Mouse (Mus musculus) central nervous system, embryonic 11.5 days (tissue): ENCODE data around the gene Olfr213. TPM values are rescaled to one million over a fixed set of nuclear protein-coding genes. Genes with fewer than 3 reads are reported as not detected.

Experiments
- polyA plus RNA-seq: library from polyadenylated mRNA; depleted of rRNA; stranded (reverse); fragments of >200 nt; gene quantifications from 2 replicates; pipeline ENCODE4 v1.2.3, GENCODE M21; 2012; rRNA removed

Gene Olfr213
- not detected in 2 replicates for polyA plus RNA-seq

DNA sequence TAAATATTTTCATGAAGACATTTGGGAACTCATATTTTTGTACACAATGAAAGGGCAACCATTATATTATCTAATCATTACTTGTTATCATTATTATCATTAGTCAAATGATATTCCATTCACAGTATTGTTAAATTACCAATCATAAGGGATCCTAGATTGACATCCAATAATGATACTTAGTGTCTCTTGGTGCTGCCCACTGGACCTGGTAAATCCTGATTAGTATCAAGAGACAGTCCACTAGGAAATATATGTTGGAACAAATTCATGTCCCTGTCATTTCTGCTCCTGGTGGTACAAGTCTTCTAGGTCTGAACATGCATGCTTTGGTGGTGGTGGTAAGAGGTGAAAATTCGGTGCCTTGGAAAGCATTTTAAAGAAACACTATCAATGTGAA is at the start of gene Olfr213:
TSS of gene Olfr213 (plus strand) at position 301 of the 400 bp plus-strand sequence.

DNA sequence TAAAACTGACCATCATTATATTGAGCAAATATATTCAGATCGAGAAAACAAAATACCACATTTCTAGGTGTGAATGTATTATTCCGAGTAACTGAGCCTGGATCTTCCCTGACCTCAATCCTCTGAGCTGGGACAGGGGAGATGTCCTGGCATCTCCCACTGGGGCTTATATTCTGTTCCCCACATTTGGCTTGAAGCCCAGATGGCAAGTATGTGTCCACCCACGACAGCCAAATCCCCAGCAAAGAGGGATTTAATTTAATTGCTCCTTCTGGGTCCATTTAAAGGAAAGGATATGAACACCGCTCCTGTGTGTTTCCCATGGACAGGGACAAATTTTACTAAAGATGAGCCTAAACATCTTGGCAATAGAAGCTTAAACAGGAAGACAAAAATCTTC is 49.5 kb upstream of the Olfr213 start, which contains the start of gene Olfr211:
TSS of gene Olfr211 (plus strand) at position 301 of the 400 bp plus-strand sequence.

DNA sequence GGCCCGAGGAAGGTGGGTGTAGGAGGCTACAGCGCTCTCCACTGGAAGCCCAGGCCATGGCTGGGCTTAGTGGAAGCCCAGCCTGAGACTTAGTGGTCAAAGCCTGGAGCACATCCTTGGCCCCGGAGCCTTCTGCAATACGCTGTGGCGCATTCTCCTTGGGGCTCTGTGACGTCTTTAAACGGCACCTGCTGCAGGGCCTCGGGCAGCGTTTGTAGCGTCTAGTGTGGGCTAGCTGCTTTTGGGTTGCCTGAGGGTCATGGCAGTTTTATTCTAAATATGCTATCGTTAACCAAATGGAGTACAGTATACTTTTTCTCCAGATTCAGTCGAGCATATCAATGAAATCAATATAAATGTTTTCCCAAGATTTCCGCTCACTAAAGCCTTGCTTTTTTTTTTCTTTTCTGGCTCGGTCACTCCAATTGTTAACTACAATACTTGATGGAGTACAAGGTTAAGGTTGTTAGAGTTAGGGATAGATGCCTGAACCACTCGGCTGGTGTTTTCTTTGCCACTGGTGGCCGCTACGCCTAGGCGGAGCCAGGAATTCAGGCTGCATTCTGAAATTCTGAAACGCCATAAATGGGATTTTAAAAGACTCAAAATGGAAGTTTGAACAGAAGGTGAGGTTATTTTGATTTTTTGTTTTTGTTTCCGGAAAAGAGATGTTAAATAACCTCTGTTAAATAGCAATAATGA is 31.8 kb upstream of the Olfr213 start, which contains the start of gene Olfr212:
TSS of gene Olfr212 (plus strand) at position 215 of the 702 bp plus-strand sequence.

DNA sequence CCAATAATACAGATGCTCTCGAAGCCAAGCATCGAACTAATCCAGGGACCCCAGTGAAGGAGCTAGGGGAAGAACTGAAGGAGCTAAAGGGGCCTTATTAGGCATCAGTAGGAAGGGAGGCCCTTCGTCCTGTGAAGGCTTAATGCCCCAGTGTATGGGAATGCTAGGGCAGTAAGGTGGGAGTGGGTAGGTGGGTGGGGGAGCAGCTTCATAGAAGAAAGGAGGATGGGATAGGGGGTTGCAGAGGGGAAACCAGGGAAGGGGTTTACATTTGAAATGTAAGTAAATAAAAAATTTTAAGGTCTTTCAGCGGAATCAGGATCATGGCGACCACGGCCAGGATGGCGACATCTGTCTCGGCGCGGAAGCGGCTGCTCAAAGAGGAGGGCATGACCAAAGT is 12.6 kb downstream of the Olfr213 start, which contains the start of gene Gm5580:
TSS of gene Gm5580 (plus strand) at position 301 of the 400 bp plus-strand sequence.

DNA sequence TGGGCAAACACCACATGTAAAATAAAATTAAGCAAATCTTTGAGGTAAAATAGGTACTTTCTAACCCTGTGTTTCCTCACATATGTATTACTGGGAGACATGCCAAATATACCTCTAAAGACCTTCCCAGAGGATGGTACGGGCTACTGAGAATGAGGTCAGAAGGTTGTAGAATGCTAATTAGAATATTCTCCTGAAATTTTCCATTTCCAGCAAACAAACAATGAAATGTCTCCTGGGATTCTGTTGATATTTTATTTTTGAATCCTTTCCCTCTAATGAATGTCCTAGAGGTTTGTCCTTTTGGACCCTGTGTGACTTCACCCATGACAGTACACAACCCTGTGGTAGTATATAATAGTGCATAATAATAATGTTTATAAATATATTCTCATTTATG is 15.7 kb downstream of the Olfr213 start, which contains the start of gene Olfr214:
TSS of gene Olfr214 (plus strand) at position 301 of the 400 bp plus-strand sequence.

DNA sequence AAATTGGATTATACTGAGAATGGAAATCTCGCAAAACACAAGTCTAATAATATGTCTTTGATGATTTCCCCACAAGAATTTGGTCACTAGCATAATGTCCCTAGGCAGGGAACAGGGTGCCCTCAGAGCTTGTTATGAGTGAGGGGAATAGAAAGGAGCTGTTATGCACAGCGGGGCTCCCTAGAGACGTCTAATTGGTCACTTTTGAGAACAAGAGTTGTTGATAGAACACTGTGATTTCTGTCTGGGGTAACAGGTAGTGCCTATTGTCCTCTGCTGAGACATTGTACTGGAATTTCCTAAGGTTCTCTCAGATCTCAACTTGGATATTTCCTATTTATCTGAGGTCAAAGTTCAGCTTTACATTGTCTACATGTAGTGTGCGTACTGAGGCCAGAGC is 45.8 kb downstream of the Olfr213 start, which contains the start of gene Olfr215:
TSS of gene Olfr215 (minus strand) at position 101 of the 400 bp plus-strand sequence.

Other genes with a start within 250 kb of the Olfr213 start
- 59.2 and 68.2 TPM in 2 replicates for gene March8, start 200.4 kb upstream of the Olfr213 start, polyA plus RNA-seq
- gene Alox5, start 77.3 kb upstream of the Olfr213 start, polyA plus RNA-seq = 0.59 and 0.62 TPM in 2 replicates
- gene Olfr211, start 49.4 kb upstream of the Olfr213 start, polyA plus RNA-seq = not detected in 2 replicates
- not detected in 2 replicates for gene Olfr212, start 31.9 kb upstream of the Olfr213 start, polyA plus RNA-seq
- 0.09 and 0.31 TPM in 2 replicates for gene Gm5580, start 12.7 kb downstream of the Olfr213 start, polyA plus RNA-seq
- not detected in 2 replicates for gene Olfr214, start 15.8 kb downstream of the Olfr213 start, polyA plus RNA-seq
- gene Olfr215, start 45.7 kb downstream of the Olfr213 start, polyA plus RNA-seq = not detected in 2 replicates
- gene Zfp422, start 90.5 kb downstream of the Olfr213 start, polyA plus RNA-seq = 153 and 167 TPM in 2 replicates
- 2.6 and 6.3 TPM in 2 replicates for gene Depp1, start 112.2 kb downstream of the Olfr213 start, polyA plus RNA-seq
- 13.6 and 13.8 TPM in 2 replicates for gene Rassf4, start 135.5 kb downstream of the Olfr213 start, polyA plus RNA-seq
- 0.01 and 0.04 TPM in 2 replicates for gene Tmem72, start 178.5 kb downstream of the Olfr213 start, polyA plus RNA-seq